Mouse (Mus musculus) embryonic facial prominence, embryonic 15.5 days (tissue): ENCODE results near the gene Wdr27. TPM values are rescaled to one million over a fixed set of nuclear protein-coding genes. Genes with fewer than 3 reads are reported as not detected.
"Not testable (repeated sequence)": the region's sequence is repeated elsewhere in the genome, so short reads cannot be mapped to it uniquely, and the experiment has no call there.

Experiments used
- ATAC-seq: fragments of 200-750 bp; cut with Nextera tagmentation; 2 replicates; pipeline ENCODE4 v1.8.0; 2017; ENCODE audit warnings: low read depth, moderate TSS enrichment; ENCODE audit not compliant: insufficient number of reproducible peaks, low FRiP score, low TSS enrichment
- H3K27ac ChIP-seq: fragments of 300-500 bp; sonication (generic); replicated peaks from 2 replicates; pipeline ENCODE4 v1.5.1; 2015; ENCODE audit warnings: mild to moderate bottlenecking, inconsistent platforms
- H3K27me3 ChIP-seq: fragments of 300-500 bp; sonication (generic); 2 replicates; pipeline ENCODE4 v1.6.1; 2015; ENCODE audit warnings: inconsistent platforms
- H3K36me3 ChIP-seq: fragments of 300-500 bp; sonication (generic); 2 replicates; pipeline ENCODE4 v1.6.1; 2015; ENCODE audit warnings: mild to moderate bottlenecking, inconsistent platforms
- H3K4me1 ChIP-seq: fragments of 300-500 bp; sonication (generic); 2 replicates; pipeline ENCODE4 v1.6.1; 2015; ENCODE audit warnings: inconsistent platforms
- H3K4me2 ChIP-seq: fragments of 300-500 bp; sonication (generic); replicated peaks from 2 replicates; pipeline ENCODE4 v1.6.1; 2015; ENCODE audit warnings: mild to moderate bottlenecking, inconsistent platforms
- H3K4me3 ChIP-seq: fragments of 300-500 bp; sonication (generic); replicated peaks from 2 replicates; pipeline ENCODE4 v1.5.1; 2015; ENCODE audit warnings: mild to moderate bottlenecking, inconsistent platforms
- H3K9ac ChIP-seq: fragments of 300-500 bp; sonication (generic); 2 replicates; pipeline ENCODE4 v1.6.1; 2015; ENCODE audit warnings: inconsistent platforms
- H3K9me3 ChIP-seq: fragments of 300-500 bp; sonication (generic); replicated peaks from 2 replicates; pipeline ENCODE4 v1.6.1; 2016; ENCODE audit warnings: inconsistent platforms
- WGBS: fragments of 180-500 bp; shearing (Covaris S2); methylation state at CpG from one replicate; pipeline ENCODE4 v1.1.7; 2015; 5-methylcytosine and 5-hydroxymethylcytosine counted together
- polyA plus RNA-seq: library from polyadenylated mRNA; unstranded; fragments of >200 nt; fragmentation: Nextera tagmentation; extraction: Ambion mirVana; gene quantifications from 2 replicates; pipeline ENCODE4 v1.2.1, GENCODE M21; 2015

Gene Wdr27
- polyA plus RNA-seq: 10.3 and 13.1 TPM in 2 replicates

- Histone ChIP-seq H3K4me1 (peaks cover 19% of the 10 kb centered on the region), H3K27me3 (no peaks in the 10 kb centered on the region), H3K9ac (peak within 1 kb of the TSS; percentile 85), H3K9me3 (no peaks in the 10 kb centered on the region), H3K27ac (peak within 1 kb of the TSS; percentile 83), H3K4me2 (peak within 1 kb of the TSS; percentile 88), H3K4me3 (peak within 1 kb of the TSS; percentile 86), H3K36me3 (peaks cover 9% of the 10 kb centered on the region; the same call in 1 of the 2 replicates)
- ATAC-seq: peak; percentile 98
- WGBS: under 1% methylated on average over 54 of the region's 54 CpGs
These were observed at the start of gene Wdr27, which contains the start of gene 1600012H06Rik for GRCm38 (mm10) chr17:14943009-14943728. Wdr27 (minus strand) TSS chr17:14943158. 1600012H06Rik (plus strand) TSS chr17:14943184.

DNA sequence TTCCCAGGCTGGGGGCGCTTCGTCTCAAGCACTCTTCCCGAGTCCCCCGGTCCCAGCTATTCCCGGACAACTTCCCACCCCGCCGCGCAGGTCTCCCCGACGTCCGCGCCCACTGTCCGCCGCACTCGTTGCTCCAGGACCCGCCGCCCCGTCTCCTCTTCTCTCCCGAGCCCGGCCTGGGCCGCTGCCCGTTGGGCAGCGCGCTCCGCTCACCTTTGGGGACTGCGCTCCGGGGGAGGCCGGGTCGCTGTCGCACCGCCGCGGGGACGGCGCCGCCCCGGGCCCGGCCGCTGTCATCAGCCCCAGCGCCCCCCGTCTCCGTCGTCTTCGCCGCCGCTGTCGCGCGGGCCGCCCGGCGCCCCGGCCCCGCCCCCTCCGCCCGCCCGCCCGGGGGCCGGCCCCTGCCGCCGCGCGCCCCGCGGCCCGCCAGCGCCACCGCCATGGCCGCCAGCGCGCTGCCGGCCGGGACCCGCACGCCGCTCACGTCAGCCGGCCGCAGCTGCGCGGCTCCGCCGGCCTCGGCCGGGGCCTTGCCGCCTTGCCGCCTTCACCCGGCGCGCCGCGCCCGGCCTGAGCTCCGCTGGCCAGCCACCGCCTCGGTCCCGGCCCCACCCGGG is 49.7 kb upstream of the Wdr27 start:
- H3K4me3 ChIP-seq, H3K4me1 ChIP-seq, H3K27ac ChIP-seq, H3K9me3 ChIP-seq, H3K27me3 ChIP-seq, H3K36me3 ChIP-seq, H3K4me2 ChIP-seq, H3K9ac ChIP-seq: not testable (repeated sequence)
- ATAC-seq: peak; percentile 75
- no CpG with 5 or more reads among the region's 98 CpGs for WGBS

GRCm38 (mm10) chr17:14990116-14990702 is 47.3 kb upstream of the Wdr27 start:
- not testable (repeated sequence) for H3K9me3 ChIP-seq, ATAC-seq, H3K4me2 ChIP-seq, H3K27me3 ChIP-seq, H3K4me3 ChIP-seq, H3K36me3 ChIP-seq, H3K4me1 ChIP-seq, H3K27ac ChIP-seq, H3K9ac ChIP-seq
- WGBS: 70% methylated on average over 4 of the region's 5 CpGs

DNA sequence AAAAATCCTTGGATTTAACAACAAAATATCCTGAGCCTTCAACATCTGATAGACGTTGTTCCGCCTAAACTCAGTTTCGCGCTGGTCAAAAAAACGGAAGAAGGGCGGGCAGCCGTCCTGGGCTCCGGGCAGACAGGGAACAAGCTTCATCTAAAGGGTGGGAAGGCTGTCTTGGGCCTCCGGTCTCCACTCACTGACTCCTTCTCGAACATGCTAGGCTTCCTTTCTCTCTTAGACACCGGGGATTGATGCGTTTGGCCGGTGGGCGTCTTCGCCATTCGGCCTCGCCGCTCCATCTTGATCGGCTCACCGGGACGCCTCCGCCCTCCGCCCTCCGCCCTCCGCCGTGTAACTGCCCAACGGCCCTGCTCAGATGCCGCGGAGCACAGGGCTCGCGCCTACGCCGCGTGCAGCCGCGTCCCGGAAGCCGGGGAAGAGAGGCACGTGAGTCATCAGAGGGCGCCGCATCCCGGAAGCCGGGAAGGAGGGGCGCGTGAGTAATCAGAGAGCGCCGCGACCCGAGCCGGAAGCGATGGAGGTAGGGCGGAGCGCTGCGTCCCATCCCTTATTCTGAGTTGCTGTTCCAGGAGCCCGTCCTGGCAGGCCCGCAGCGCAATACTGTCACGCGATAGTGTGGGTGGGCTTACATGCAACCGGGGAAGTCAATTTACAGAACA is 35.5 kb upstream of the Wdr27 start, which contains the start of the genes 9030025P20Rik and Gm3417:
Gene 9030025P20Rik, plus strand, starts transcription at position 107 of the 677 bp plus-strand sequence.
Gene Gm3417, minus strand, starts transcription at position 429 of the 677 bp plus-strand sequence.
- not testable (repeated sequence) for H3K27ac ChIP-seq, H3K9me3 ChIP-seq, H3K27me3 ChIP-seq, H3K36me3 ChIP-seq, H3K4me2 ChIP-seq, H3K4me1 ChIP-seq, H3K4me3 ChIP-seq, H3K9ac ChIP-seq
- no CpG with 5 or more reads among the region's 60 CpGs for WGBS
- ATAC-seq: peak; percentile 97

DNA sequence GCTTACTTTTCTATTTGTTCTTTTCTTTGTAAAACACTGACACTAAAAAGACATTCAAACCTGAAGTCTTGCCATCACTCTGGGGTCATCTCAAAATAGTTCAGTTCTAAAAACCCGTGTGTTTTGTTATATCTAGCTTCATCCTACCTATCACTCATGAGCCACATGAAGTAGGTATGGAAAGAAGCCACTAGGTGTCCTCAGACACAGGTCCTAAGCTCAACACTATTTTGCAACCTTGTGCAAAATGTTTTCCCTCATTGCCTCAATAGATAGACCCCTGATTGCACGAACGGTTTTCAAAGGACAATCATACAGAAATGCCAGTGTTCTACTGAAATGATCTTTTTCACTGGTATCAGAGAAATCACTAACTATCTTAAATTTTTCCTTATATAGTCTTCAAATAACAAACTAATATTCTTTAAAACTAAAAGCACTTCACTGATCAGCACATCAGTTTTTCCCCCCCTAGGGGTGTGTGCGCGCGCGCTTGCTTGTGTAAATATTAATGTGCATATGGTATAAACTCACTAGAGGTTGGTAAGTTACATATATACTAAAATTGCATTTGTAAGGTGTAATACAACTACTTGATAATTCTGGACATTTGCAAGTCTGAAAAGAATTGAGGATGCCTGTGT is 34.9 kb upstream of the Wdr27 start:
- H3K4me3 ChIP-seq, H3K9ac ChIP-seq, H3K27ac ChIP-seq, H3K36me3 ChIP-seq, H3K4me2 ChIP-seq, H3K4me1 ChIP-seq, H3K27me3 ChIP-seq, H3K9me3 ChIP-seq, ATAC-seq: not testable (repeated sequence)
- WGBS: under 1% methylated on average over 4 of the region's 7 CpGs

DNA sequence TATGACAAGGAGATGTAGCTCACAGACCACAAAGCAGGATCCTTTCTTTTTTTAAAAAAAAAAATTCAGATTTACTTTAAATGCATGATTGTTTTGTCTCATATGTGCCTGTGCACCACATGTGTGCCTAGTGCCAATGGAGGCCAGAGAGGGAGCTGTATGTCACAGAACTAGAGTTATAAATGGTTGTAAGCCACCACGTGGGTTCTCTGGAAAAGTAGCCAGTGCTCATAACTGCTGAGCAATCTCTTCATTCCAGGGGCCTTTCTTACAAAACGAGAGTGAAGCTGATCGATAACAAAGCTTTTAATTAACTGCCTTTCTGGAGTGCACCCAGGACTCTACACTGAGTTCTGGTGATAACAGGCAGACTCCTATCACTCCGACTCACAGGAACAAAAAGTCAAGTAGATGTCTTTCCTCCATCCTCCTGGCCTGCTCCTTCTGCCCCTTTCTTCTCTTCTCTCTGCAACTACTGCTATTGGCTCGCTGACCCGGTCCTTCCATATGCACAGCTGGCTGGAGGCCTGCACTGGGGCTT is 25.5 kb upstream of the Wdr27 start:
- WGBS: no CpG with 5 or more reads among the region's 6 CpGs
- not testable (repeated sequence) for H3K36me3 ChIP-seq

GRCm38 (mm10) chr17:14961557-14962154 is 18.7 kb upstream of the Wdr27 start:
- not testable (repeated sequence) for H3K4me2 ChIP-seq, H3K4me3 ChIP-seq

More for the DNA sequence above, 25.5 kb upstream of the Wdr27 start:
- not testable (repeated sequence) for H3K4me1 ChIP-seq, H3K27me3 ChIP-seq, H3K9ac ChIP-seq, ATAC-seq, H3K4me3 ChIP-seq, H3K27ac ChIP-seq, H3K9me3 ChIP-seq, H3K4me2 ChIP-seq

DNA sequence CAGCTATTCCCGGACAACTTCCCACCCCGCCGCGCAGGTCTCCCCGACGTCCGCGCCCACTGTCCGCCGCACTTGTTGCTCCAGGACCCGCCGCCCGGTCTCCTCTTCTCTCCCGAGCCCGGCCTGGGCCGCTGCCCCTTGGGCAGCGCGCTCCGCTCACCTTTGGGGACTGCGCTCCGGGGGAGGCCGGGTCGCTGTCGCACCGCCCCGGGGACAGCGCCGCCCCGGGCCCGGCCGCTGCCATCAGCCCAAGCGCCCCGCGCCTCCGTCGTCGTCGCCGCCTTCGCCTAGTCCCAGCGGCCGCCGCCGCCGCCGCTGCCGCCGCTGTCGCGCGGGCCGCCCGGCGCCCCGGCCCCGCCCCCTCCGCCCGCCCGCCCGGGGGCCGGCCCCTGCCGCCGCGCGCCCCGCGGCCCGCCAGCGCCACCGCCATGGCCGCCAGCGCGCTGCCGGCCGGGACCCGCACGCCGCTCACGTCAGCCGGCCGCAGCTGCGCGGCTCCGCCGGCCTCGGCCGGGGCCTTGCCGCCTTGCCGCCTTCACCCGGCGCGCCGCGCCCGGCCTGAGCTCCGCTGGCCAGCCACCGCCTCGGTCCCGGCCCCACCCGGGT is 18.1 kb upstream of the Wdr27 start, which contains the start of gene Phf10:
Gene Phf10, minus strand, starts transcription at position 323 of the 606 bp plus-strand sequence.
- not testable (repeated sequence) for H3K27me3 ChIP-seq, H3K4me1 ChIP-seq, H3K9me3 ChIP-seq, H3K36me3 ChIP-seq
- ATAC-seq: peak; percentile 81
- Histone ChIP-seq H3K9ac (peak within 1 kb of the TSS; percentile 78), H3K27ac (peak within 1 kb of the TSS; percentile 75; the same call in 1 of the 2 replicates), H3K4me3 (peak within 1 kb of the TSS; percentile 73), H3K4me2 (peak within 1 kb of the TSS; percentile 85)
- WGBS: under 1% methylated on average over 54 of the region's 100 CpGs

More at GRCm38 (mm10) chr17:14961557-14962154, 18.7 kb upstream of the Wdr27 start:
- not testable (repeated sequence) for H3K9ac ChIP-seq, H3K36me3 ChIP-seq, H3K27me3 ChIP-seq, H3K4me1 ChIP-seq, H3K9me3 ChIP-seq, H3K27ac ChIP-seq
- peak; percentile 94 for ATAC-seq
- no CpG with 5 or more reads among the region's 44 CpGs for WGBS

GRCm38 (mm10) chr17:14960520-14960919 is 17.6 kb upstream of the Wdr27 start:
- Histone ChIP-seq H3K27me3 (no peaks in the 10 kb centered on the region), H3K9ac (peak overlapping the region; percentile 78), H3K4me2 (peak overlapping the region; percentile 85), H3K27ac (no peak overlapping the region), H3K4me1 (peaks cover 6% of the 10 kb centered on the region), H3K4me3 (peak overlapping the region; percentile 73), H3K36me3 (no peaks in the 10 kb centered on the region), H3K9me3 (no peaks in the 10 kb centered on the region)
- 1% methylated on average over 19 of the region's 23 CpGs for WGBS
- no peak for ATAC-seq

- Histone ChIP-seq H3K4me3 (peak overlapping the region; percentile 30), H3K4me1 (peaks cover 6% of the 10 kb centered on the region), H3K36me3 (0 out of 2 replicates have a peak, but pooled peaks cover under 1% of the 10 kb centered on the region), H3K27me3 (no peaks in the 10 kb centered on the region), H3K9ac (no peak overlapping the region), H3K27ac (no peak overlapping the region), H3K4me2 (peak overlapping the region; percentile 48), H3K9me3 (no peaks in the 10 kb centered on the region)
- no peak for ATAC-seq
- WGBS: 26% methylated on average over 3 of the region's 3 CpGs
These were observed 17.0 kb upstream of the Wdr27 start for GRCm38 (mm10) chr17:14959979-14960378.
